Mouse (Mus musculus) C2C12 (cell line): ENCODE measurements around the gene Akap13. TPM values are rescaled to one million over a fixed set of nuclear protein-coding genes. Genes with fewer than 3 reads are reported as not detected.
"Not testable (repeated sequence)": the region's sequence is repeated elsewhere in the genome, so short reads cannot be mapped to it uniquely, and the experiment has no call there.

Experiments
- H3K27me3 ChIP-seq: one replicate; pipeline ENCODE4 v1.6.1; 2011; ENCODE audit not compliant: control insufficient read depth, insufficient read depth, insufficient read length
- H3K36me3 ChIP-seq: one replicate; pipeline ENCODE4 v1.6.1; 2011; ENCODE audit not compliant: control insufficient read depth, insufficient read depth
- H3K4me3 ChIP-seq: one replicate; pipeline ENCODE4 v1.5.1; 2011; ENCODE audit warnings: mild to moderate bottlenecking, control low read depth; ENCODE audit not compliant: poor library complexity, insufficient read depth, severe bottlenecking
- H3K79me2 ChIP-seq: one replicate; pipeline ENCODE4 v1.6.1; 2011; ENCODE audit not compliant: control insufficient read depth, insufficient read depth
- H3K79me3 ChIP-seq: one replicate; pipeline ENCODE4 v1.6.1; 2011; ENCODE audit warnings: low read depth, control low read depth
- H3ac ChIP-seq: one replicate; pipeline ENCODE3; 2011; ENCODE audit warnings: low read depth; ENCODE audit not compliant: control insufficient read depth, insufficient read length
- CEBPB ChIP-seq: IDR thresholded peaks from one replicate; pipeline ENCODE4 v1.6.1; 2011; ENCODE audit warnings: low read depth, mild to moderate bottlenecking, control low read depth, moderate library complexity
- CTCF ChIP-seq: IDR thresholded peaks from one replicate; pipeline ENCODE4 v1.5.1; 2011; ENCODE audit not compliant: control insufficient read depth, insufficient read depth, insufficient read length
- FOSL1 ChIP-seq: IDR thresholded peaks from one replicate; pipeline ENCODE4 v1.8.0; 2011; ENCODE audit warnings: mild to moderate bottlenecking, low read length; ENCODE audit not compliant: poor library complexity, insufficient read depth, severe bottlenecking
- MAX ChIP-seq: IDR thresholded peaks from one replicate; pipeline ENCODE4 v1.6.1; 2011; ENCODE audit warnings: mild to moderate bottlenecking, control low read depth
- MYOD1 ChIP-seq: IDR thresholded peaks from one replicate; pipeline ENCODE4 v1.6.1; 2011; ENCODE audit warnings: low read depth; ENCODE audit not compliant: control insufficient read depth, insufficient read length
- MYOG ChIP-seq: IDR thresholded peaks from one replicate; pipeline ENCODE4 v1.6.1; 2011; ENCODE audit not compliant: control insufficient read depth, insufficient read length; ENCODE audit errors: extremely low read depth
- USF1 ChIP-seq: IDR thresholded peaks from one replicate; pipeline ENCODE4 v1.6.1; 2011; ENCODE audit warnings: low read depth, mild to moderate bottlenecking, control low read depth, moderate library complexity
- polyA plus RNA-seq: library from polyadenylated mRNA; unstranded; fragments of >200 nt; fragmentation: generic; extraction: Trizol; gene quantifications from one replicate; pipeline ENCODE4 v1.2.1, GENCODE M21; 2012; ENCODE audit warnings: missing spikeins

The Akap13 gene
- polyA plus RNA-seq, 1 experiment: 11.1 TPM

DNA sequence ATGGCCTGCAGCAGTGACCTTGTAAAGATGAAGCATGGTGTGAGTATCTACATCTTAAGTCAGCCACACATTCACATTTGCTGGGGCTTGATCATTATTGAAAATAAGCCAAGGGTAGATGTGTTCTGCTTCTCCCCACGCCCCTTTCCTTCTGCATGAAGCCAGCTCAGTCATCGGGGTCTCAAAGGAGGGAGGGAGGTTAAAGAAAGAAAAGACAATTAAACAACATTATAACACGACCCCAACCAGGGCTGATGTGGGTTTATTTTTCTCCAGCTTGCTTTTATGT, 327.3 kb downstream of the Akap13 start:
- no peak overlapping the region for H3K4me3 ChIP-seq
- TF ChIP-seq MYOD1 (no peak), CEBPB (no peak), CTCF (no peak), MAX (no peak)

DNA sequence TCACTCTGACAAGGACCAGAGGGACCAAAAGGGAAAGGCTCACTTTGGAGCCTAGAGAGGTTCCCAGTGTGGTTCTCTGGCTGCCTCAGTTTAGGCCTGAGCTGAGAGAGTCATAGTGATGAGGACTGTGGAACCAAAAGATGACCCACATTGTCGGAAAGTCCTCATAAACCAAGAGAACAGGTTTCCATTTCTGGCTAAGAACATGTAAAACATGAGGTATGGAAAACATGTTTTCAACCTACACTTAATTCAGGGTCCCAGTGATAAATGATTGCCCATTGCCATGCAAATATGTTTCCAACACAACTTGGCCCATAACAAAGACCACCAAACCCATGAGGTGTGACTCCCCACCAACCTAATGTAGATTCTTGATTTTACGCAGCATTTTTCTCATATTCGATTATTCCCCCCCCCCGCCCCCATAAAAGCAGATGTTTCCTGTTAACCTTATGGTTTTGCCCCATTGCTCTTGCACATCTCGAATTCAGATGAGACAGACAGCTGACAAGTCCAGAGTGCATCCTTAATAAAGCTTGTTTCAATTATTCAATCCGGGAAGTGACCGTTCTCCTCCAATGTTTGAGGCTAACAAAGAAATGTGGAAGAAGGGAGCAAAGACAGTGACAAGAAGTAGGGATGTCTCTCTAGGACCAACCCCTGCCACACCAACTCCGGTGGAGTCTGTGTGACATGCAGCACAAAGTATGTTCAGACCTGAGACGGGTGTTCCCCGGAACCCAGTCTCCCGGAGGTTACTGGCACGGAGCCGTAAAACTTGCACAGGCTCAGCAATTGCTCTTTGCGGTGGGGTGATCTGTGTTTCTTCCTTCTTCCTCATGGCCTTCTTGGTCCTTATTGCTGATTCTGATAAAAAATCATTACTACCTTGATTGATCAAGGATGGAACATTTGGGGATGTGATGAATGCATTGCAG, 330.3 kb downstream of the Akap13 start:
- TF ChIP-seq MAX: no peak
- TF ChIP-seq FOSL1: no peak
- H3K79me3 ChIP-seq: peaks cover 11% of the 10 kb centered on the region
- no peak overlapping the region for H3ac ChIP-seq
- peaks cover 13% of the 10 kb centered on the region for H3K79me2 ChIP-seq
- H3K36me3 ChIP-seq: no peaks in the 10 kb centered on the region
- H3K4me3 ChIP-seq: no peak overlapping the region
- H3K27me3 ChIP-seq: no peaks in the 10 kb centered on the region

More for the DNA sequence above, 327.3 kb downstream of the Akap13 start:
- H3ac ChIP-seq: peak overlapping the region; percentile 13
- peaks cover 42% of the 10 kb centered on the region for H3K79me2 ChIP-seq
- H3K27me3 ChIP-seq: no peaks in the 10 kb centered on the region
- peaks cover 28% of the 10 kb centered on the region for H3K36me3 ChIP-seq
- H3K79me3 ChIP-seq: peaks cover 29% of the 10 kb centered on the region

DNA sequence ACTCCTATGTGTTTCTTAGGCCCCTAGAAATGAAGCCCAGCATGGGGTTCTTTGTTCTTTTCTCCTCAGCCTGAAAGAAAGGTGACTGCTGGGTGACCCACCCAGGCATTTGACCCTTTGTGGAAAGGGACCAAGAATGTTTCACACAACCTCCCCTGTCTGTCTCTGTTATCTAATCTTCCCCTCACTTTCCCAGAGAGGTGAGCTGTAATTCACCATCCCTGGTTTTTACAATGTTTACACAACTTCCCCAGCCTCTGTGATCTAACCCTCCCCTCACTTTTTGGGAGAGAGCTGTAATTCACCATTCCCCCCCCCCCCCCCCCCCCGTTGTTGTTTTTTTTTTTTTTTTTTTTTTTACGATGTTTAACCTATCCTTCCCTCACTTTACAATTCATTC, 331.5 kb downstream of the Akap13 start:
- peaks cover under 1% of the 10 kb centered on the region for H3K79me3 ChIP-seq
- no peak for TF ChIP-seq CTCF
- no peak for TF ChIP-seq CEBPB
- no peak for TF ChIP-seq USF1
- TF ChIP-seq FOSL1: no peak
- no peak for TF ChIP-seq MYOD1
- TF ChIP-seq MAX: no peak
- TF ChIP-seq MYOG: no peak
- no peak overlapping the region for H3ac ChIP-seq
- H3K36me3 ChIP-seq: no peaks in the 10 kb centered on the region
- no peaks in the 10 kb centered on the region for H3K27me3 ChIP-seq
- no peak overlapping the region for H3K4me3 ChIP-seq
- peaks cover 2% of the 10 kb centered on the region for H3K79me2 ChIP-seq

DNA sequence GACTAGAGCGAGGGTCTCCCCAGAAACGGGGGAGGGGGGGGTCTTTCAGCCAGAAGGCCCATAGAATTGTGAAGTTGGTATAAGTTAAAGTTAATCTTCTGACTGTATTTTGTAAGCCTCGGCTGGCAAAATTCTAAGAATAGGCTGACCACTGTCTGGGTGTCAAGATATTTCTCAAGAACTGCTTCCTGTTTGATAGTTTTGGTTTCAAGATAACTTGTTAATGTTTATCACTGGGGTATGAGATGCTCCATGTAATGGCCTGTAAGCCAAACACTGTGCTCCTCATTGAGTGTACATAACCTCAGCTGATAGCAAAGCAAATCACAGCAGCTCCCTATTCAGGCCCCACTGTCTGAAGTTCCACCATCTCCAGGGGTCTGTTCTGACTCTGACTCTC, 332.0 kb downstream of the Akap13 start:
- H3ac ChIP-seq: no peak overlapping the region
- no peaks in the 10 kb centered on the region for H3K79me2 ChIP-seq
- H3K36me3 ChIP-seq: no peaks in the 10 kb centered on the region
- H3K4me3 ChIP-seq: no peak overlapping the region
- H3K27me3 ChIP-seq: no peaks in the 10 kb centered on the region
- H3K79me3 ChIP-seq: no peaks in the 10 kb centered on the region
- TF ChIP-seq MAX (no peak), CTCF (no peak), USF1 (no peak), FOSL1 (no peak), CEBPB (no peak)

DNA sequence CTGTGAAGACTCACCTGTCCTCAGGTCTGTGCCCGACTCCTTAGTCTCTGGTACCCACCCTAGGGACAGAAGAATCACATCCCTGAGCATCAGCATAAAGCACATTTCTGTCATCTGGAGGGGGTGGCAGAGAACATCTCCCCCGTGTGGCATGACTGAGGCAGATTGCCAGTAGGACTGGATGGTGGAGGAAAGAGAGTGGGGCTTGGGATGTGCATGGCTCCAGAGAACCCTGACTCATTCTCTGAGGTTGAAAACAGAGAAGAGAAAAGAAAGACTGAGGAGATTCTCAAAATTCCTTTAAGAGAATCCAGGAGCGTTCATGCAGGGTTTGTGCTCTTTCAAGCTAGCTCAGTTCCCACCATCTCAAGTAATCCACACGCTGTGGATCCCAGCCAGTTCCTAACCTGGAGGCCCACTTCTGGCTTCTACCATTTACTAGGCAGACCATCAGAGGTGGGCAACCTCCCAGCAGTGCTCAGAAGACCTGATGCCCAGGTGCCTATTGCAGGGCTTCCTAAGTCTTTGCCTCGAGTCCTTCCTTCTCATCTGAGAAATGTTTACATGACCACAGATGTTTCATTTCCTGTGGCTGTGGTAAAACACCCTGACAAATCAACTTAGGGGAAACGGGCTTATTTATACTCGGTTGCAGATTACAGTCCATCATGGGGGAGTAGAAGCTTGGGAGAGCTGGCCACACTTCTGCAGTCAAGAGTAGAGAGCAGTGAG, 332.9 kb downstream of the Akap13 start:
- not testable (repeated sequence) for H3K79me2 ChIP-seq, H3K27me3 ChIP-seq, H3K36me3 ChIP-seq, H3K4me3 ChIP-seq, H3ac ChIP-seq, H3K79me3 ChIP-seq

DNA sequence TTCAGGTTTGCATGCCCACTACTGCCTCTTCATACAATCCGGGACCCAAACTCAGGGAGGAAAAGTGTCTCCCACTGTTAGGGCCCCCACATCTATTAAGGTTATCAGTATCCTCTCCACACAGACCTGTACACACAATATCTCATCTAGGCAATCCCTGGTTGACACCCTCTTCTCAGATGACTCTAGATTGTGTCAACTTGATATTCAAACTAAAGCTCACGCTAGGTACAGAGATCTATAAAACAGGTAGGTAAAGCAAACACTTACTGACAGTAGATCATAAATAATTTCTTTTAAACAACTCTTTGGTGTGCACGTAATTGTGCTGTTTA, 333.4 kb downstream of the Akap13 start:
- H3K36me3 ChIP-seq, H3K79me2 ChIP-seq, H3ac ChIP-seq, H3K4me3 ChIP-seq, H3K27me3 ChIP-seq, H3K79me3 ChIP-seq: not testable (repeated sequence)

DNA sequence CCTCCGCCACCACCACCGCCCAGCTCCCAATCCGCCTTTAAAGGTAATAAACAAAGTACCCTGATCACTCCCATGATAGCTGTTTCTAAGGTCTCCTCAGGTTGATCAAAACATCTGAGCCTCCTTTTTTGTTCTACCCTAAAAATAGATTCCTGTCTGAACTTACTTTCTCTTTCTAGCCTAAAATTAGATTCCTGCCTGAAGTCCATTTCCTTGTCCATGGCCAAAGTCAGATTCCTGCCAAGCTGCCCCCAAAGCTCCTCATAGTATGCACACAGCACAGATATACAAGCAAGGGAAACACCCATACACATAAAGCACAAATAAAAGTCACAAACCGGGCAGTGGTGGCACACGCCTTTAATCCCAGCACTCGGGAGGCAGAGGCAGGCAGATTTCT, 334.4 kb downstream of the Akap13 start:
- Histone ChIP-seq H3K79me2 (no peaks in the 10 kb centered on the region), H3K79me3 (no peaks in the 10 kb centered on the region), H3K36me3 (no peaks in the 10 kb centered on the region), H3ac (no peak overlapping the region), H3K27me3 (no peaks in the 10 kb centered on the region), H3K4me3 (no peak overlapping the region)
- TF ChIP-seq MYOG: no peak
- no peak for TF ChIP-seq CTCF
- TF ChIP-seq CEBPB: no peak
- TF ChIP-seq MAX: no peak
- TF ChIP-seq MYOD1: no peak
- TF ChIP-seq FOSL1: no peak
- TF ChIP-seq USF1: no peak

DNA sequence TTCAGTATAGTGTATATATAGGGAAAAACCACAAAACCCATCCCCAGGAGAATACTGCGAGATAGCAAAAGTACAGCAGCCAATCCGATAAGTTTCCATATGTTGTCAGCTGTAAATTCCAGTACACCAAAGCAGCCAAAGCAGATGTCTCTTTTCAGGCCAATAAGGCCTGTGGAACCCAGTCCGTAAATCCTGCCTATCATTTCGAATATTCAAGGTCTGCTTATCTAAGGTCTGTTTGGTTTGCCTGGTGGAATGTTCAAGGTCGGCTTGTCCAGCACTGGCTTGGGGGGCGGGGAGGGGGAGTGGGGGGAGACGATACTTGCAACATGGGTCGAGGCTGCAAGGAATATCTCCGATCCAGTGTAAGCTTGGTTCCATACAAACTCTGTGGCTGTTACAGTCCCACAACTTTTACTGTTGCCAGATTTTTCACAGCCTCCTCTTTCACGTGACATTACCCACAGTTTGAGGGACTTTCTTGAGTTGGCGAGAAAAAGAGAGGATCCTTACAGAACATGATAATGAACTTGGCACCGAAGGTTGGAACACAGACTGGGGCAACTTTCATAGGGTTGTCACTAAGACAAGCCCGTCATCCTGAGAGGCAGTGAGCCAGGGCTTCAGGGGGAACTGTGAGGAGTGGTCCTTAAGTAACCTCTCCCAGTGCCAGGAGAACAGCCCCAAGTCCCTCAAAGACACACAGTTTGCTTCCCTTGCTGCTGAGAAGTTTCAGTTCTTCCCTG, 335.9 kb downstream of the Akap13 start:
- H3K79me3 ChIP-seq, H3K36me3 ChIP-seq, H3ac ChIP-seq, H3K79me2 ChIP-seq, H3K4me3 ChIP-seq, H3K27me3 ChIP-seq: not testable (repeated sequence)
